Mouse (Mus musculus) liver, embryonic 12.5 days (tissue): ENCODE measurements around the gene Ccdc162. TPM values are rescaled to one million over a fixed set of nuclear protein-coding genes. Genes with fewer than 3 reads are reported as not detected.
"Not testable (repeated sequence)": the region's sequence is repeated elsewhere in the genome, so short reads cannot be mapped to it uniquely, and the experiment has no call there.

Source experiments
- ATAC-seq: fragments of 200-750 bp; cut with Nextera tagmentation; 2 replicates; pipeline ENCODE4 v1.8.0; 2017; ENCODE audit warnings: moderate number of reproducible peaks, mild to moderate bottlenecking, moderate library complexity
- H3K27ac ChIP-seq: fragments of 300-500 bp; sonication (generic); 2 replicates; pipeline ENCODE4 v1.5.1; 2016; ENCODE audit warnings: mild to moderate bottlenecking
- H3K27me3 ChIP-seq: fragments of 300-500 bp; sonication (generic); replicated peaks from 2 replicates; pipeline ENCODE4 v1.6.1; 2016; ENCODE audit warnings: mild to moderate bottlenecking, moderate library complexity
- H3K36me3 ChIP-seq: fragments of 300-500 bp; sonication (generic); 2 replicates; pipeline ENCODE4 v1.6.1; 2016; ENCODE audit warnings: mild to moderate bottlenecking, moderate library complexity
- H3K4me1 ChIP-seq: fragments of 300-500 bp; sonication (generic); 2 replicates; pipeline ENCODE4 v1.6.1; 2016
- H3K4me2 ChIP-seq: fragments of 300-500 bp; sonication (generic); 2 replicates; pipeline ENCODE4 v1.6.1; 2016; ENCODE audit warnings: mild to moderate bottlenecking, moderate library complexity
- H3K4me3 ChIP-seq: fragments of 300-500 bp; sonication (generic); 2 replicates; pipeline ENCODE4 v1.5.1; 2016; ENCODE audit warnings: mild to moderate bottlenecking, moderate library complexity
- H3K9ac ChIP-seq: fragments of 300-500 bp; sonication (generic); 2 replicates; pipeline ENCODE4 v1.6.1; 2016; ENCODE audit warnings: mild to moderate bottlenecking, moderate library complexity
- H3K9me3 ChIP-seq: fragments of 300-500 bp; sonication (generic); replicated peaks from 2 replicates; pipeline ENCODE4 v1.6.1; 2016; ENCODE audit warnings: mild to moderate bottlenecking, moderate library complexity
- WGBS: fragments of 180-500 bp; shearing (Covaris S2); methylation state at CpG from one replicate; pipeline ENCODE4 v1.1.7; 2016; ENCODE audit not compliant: insufficient replicate concordance; 5-methylcytosine and 5-hydroxymethylcytosine counted together
- polyA plus RNA-seq: library from polyadenylated mRNA; unstranded; fragments of >200 nt; fragmentation: Nextera tagmentation; extraction: Ambion mirVana; gene quantifications from 2 replicates; pipeline ENCODE4 v1.2.1, GENCODE M21; 2016

Ccdc162 gene
- polyA plus RNA-seq, 1 experiment from 2014 or later = 0.08 TPM

GRCm38 (mm10) chr10:41519640-41520409 lies 196.6 kb downstream of the Ccdc162 start:
- H3K9ac ChIP-seq = peak overlapping the region; percentile 94
- WGBS = under 1% methylated on average over 65 of the region's 65 CpGs
- H3K36me3 ChIP-seq = peaks cover 19% of the 10 kb centered on the region
- ATAC-seq = peak; percentile 48
- H3K4me3 ChIP-seq = peak overlapping the region; percentile 96
- peak overlapping the region; percentile 95 for H3K27ac ChIP-seq
- no peaks in the 10 kb centered on the region for H3K27me3 ChIP-seq
- H3K4me2 ChIP-seq = peak overlapping the region; percentile 81
- no peaks in the 10 kb centered on the region for H3K9me3 ChIP-seq
- H3K4me1 ChIP-seq = peaks cover 41% of the 10 kb centered on the region

- Histone ChIP-seq H3K9ac (peak within 1 kb of the TSS; percentile 94), H3K4me3 (peak within 1 kb of the TSS; percentile 96), H3K4me1 (peaks cover 41% of the 10 kb centered on the region), H3K4me2 (peak within 1 kb of the TSS; percentile 81), H3K36me3 (peaks cover 11% of the 10 kb centered on the region), H3K27me3 (no peaks in the 10 kb centered on the region), H3K27ac (peak within 1 kb of the TSS; percentile 95), H3K9me3 (no peaks in the 10 kb centered on the region)
- under 1% methylated on average over 69 of the region's 69 CpGs for WGBS
- peak; percentile 89 for ATAC-seq
Observed at GRCm38 (mm10) chr10:41518981-41519618, 197.3 kb downstream of the Ccdc162 start, which contains the start of gene Cd164. Gene Cd164, plus strand, starts transcription at chr10:41519414.

- H3K9me3 ChIP-seq = no peaks in the 10 kb centered on the region
- H3K4me3 ChIP-seq = peak overlapping the region; percentile 96
- peak overlapping the region; percentile 94 for H3K9ac ChIP-seq
- H3K27me3 ChIP-seq = no peaks in the 10 kb centered on the region
- under 1% methylated on average over 23 of the region's 23 CpGs for WGBS
- peak; percentile 78 for ATAC-seq
- H3K36me3 ChIP-seq = peaks cover 6% of the 10 kb centered on the region
- H3K4me2 ChIP-seq = peak overlapping the region; percentile 81
- peaks cover 38% of the 10 kb centered on the region for H3K4me1 ChIP-seq
- peak overlapping the region; percentile 95 for H3K27ac ChIP-seq
Observed at GRCm38 (mm10) chr10:41518508-41518980, 197.9 kb downstream of the Ccdc162 start.

GRCm38 (mm10) chr10:41514921-41515320 lies 201.5 kb downstream of the Ccdc162 start:
- Histone ChIP-seq H3K27ac (no peak overlapping the region), H3K36me3 (no peaks in the 10 kb centered on the region), H3K4me1 (peaks cover 10% of the 10 kb centered on the region), H3K9me3 (no peaks in the 10 kb centered on the region), H3K4me2 (no peak overlapping the region), H3K9ac (no peak overlapping the region), H3K4me3 (no peak overlapping the region), H3K27me3 (0 out of 2 replicates have a peak, but pooled peaks cover 4% of the 10 kb centered on the region)
- no peak for ATAC-seq

- Histone ChIP-seq H3K4me1 (peaks cover 10% of the 10 kb centered on the region), H3K4me2 (no peak overlapping the region), H3K4me3 (no peak overlapping the region), H3K9ac (no peak overlapping the region), H3K9me3 (no peaks in the 10 kb centered on the region), H3K36me3 (no peaks in the 10 kb centered on the region), H3K27me3 (0 out of 2 replicates have a peak, but pooled peaks cover 4% of the 10 kb centered on the region), H3K27ac (no peak overlapping the region)
- ATAC-seq = no peak
- 65% methylated on average over 4 of the region's 4 CpGs for WGBS
Observed at GRCm38 (mm10) chr10:41514301-41514700, 202.1 kb downstream of the Ccdc162 start.

GRCm38 (mm10) chr10:41509160-41509559 lies 207.3 kb downstream of the Ccdc162 start:
- WGBS = 31% methylated on average over 2 of the region's 2 CpGs
- no peak overlapping the region for H3K4me2 ChIP-seq
- no peak overlapping the region for H3K27ac ChIP-seq
- no peaks in the 10 kb centered on the region for H3K4me1 ChIP-seq
- H3K4me3 ChIP-seq = no peak overlapping the region
- 0 out of 2 replicates have a peak, but pooled peaks cover 4% of the 10 kb centered on the region for H3K27me3 ChIP-seq
- H3K9ac ChIP-seq = no peak overlapping the region
- ATAC-seq = no peak
- no peaks in the 10 kb centered on the region for H3K9me3 ChIP-seq
- H3K36me3 ChIP-seq = no peaks in the 10 kb centered on the region

- H3K4me3 ChIP-seq, H3K36me3 ChIP-seq, H3K27me3 ChIP-seq, H3K4me2 ChIP-seq, H3K27ac ChIP-seq, H3K9me3 ChIP-seq, ATAC-seq, H3K4me1 ChIP-seq, H3K9ac ChIP-seq: not testable (repeated sequence)
- WGBS = 3% methylated on average over 3 of the region's 3 CpGs
Observed at GRCm38 (mm10) chr10:41505446-41505845, 211.0 kb downstream of the Ccdc162 start.

- H3K27me3 ChIP-seq = no peaks in the 10 kb centered on the region
- H3K4me1 ChIP-seq = no peaks in the 10 kb centered on the region
- H3K9ac ChIP-seq = no peak overlapping the region
- no peak for ATAC-seq
- no peak overlapping the region for H3K4me3 ChIP-seq
- H3K36me3 ChIP-seq = no peaks in the 10 kb centered on the region
- H3K4me2 ChIP-seq = no peak overlapping the region
- H3K9me3 ChIP-seq = no peaks in the 10 kb centered on the region
- no peak overlapping the region for H3K27ac ChIP-seq
- WGBS = 88% methylated on average over 1 of the region's 1 CpGs
Observed at GRCm38 (mm10) chr10:41504996-41505395, 211.4 kb downstream of the Ccdc162 start.

- H3K9me3 ChIP-seq = no peaks in the 10 kb centered on the region
- no peak for ATAC-seq
- 62% methylated on average over 4 of the region's 4 CpGs for WGBS
- H3K36me3 ChIP-seq = no peaks in the 10 kb centered on the region
- no peak overlapping the region for H3K9ac ChIP-seq
- H3K4me1 ChIP-seq = no peaks in the 10 kb centered on the region
- H3K27me3 ChIP-seq = no peaks in the 10 kb centered on the region
- no peak overlapping the region for H3K27ac ChIP-seq
- no peak overlapping the region for H3K4me2 ChIP-seq
- H3K4me3 ChIP-seq = no peak overlapping the region
Observed at GRCm38 (mm10) chr10:41500941-41501340, 215.5 kb downstream of the Ccdc162 start.

GRCm38 (mm10) chr10:41491111-41491510 lies 225.3 kb downstream of the Ccdc162 start:
- H3K4me2 ChIP-seq = peak overlapping the region; percentile 100
- 36% methylated on average over 4 of the region's 4 CpGs for WGBS

GRCm38 (mm10) chr10:41490518-41490873 lies 225.9 kb downstream of the Ccdc162 start:
- Histone ChIP-seq H3K4me2 (peak overlapping the region; percentile 100), H3K27ac (0 out of 2 replicates have a peak overlapping the region, but pooled peaks have one; percentile 27), H3K4me3 (peak overlapping the region; percentile 74), H3K36me3 (peaks cover 21% of the 10 kb centered on the region), H3K9me3 (no peaks in the 10 kb centered on the region), H3K27me3 (0 out of 2 replicates have a peak, but pooled peaks cover 8% of the 10 kb centered on the region), H3K9ac (peak overlapping the region; percentile 74), H3K4me1 (peaks cover 24% of the 10 kb centered on the region)
- ATAC-seq = no peak
- 1% methylated on average over 29 of the region's 29 CpGs for WGBS

More at GRCm38 (mm10) chr10:41491111-41491510, 225.3 kb downstream of the Ccdc162 start:
- Histone ChIP-seq H3K4me3 (no peak overlapping the region), H3K4me1 (peaks cover 24% of the 10 kb centered on the region), H3K9me3 (no peaks in the 10 kb centered on the region), H3K27ac (no peak overlapping the region), H3K27me3 (0 out of 2 replicates have a peak, but pooled peaks cover 8% of the 10 kb centered on the region), H3K9ac (no peak overlapping the region), H3K36me3 (peaks cover 15% of the 10 kb centered on the region)
- no peak for ATAC-seq
